Mouse (Mus musculus): ENCODE results near the gene B4galt5. TPM values are rescaled to one million over a fixed set of nuclear protein-coding genes. Genes with fewer than 3 reads are reported as not detected.

B4galt5 gene
- polyA plus RNA-seq, 1 experiment: 5.8 TPM

- Histone ChIP-seq H3K27me3 (ENCODE audit: control insufficient read depth, insufficient read depth, low read length) (no peaks in the 10 kb centered on the region), H3K27ac (ENCODE audit: control insufficient read depth, insufficient read depth, low read depth, low read length) (no peak overlapping the region), H3K4me3 (ENCODE audit: control insufficient read depth, low read depth, low read length) (no peak overlapping the region), H3K4me1 (ENCODE audit: control insufficient read depth, insufficient read depth, low read length) (no peaks in the 10 kb centered on the region), H3K36me3 (ENCODE audit: control insufficient read depth, insufficient read depth, low read length) (no peaks in the 10 kb centered on the region)
- no peak for TF ChIP-seq POLR2A (IDR thresholded peaks at IDR 0.05; ENCODE audit: control insufficient read depth, low read depth, low read length)
- no peak for TF ChIP-seq CTCF (IDR thresholded peaks at IDR 0.05; ENCODE audit: control insufficient read depth, insufficient read depth, insufficient replicate concordance, low read depth, low read length)
These were observed 24.6 kb downstream of the B4galt5 start for GRCm38 (mm10) chr2:167324151-167324930.

GRCm38 (mm10) chr2:167323116-167323515 is 25.9 kb downstream of the B4galt5 start:
- Histone ChIP-seq H3K4me1 (ENCODE audit: control insufficient read depth, insufficient read depth, low read length) (no peaks in the 10 kb centered on the region), H3K27me3 (ENCODE audit: control insufficient read depth, insufficient read depth, low read length) (no peaks in the 10 kb centered on the region), H3K4me3 (ENCODE audit: control insufficient read depth, low read depth, low read length) (no peak overlapping the region), H3K27ac (ENCODE audit: control insufficient read depth, insufficient read depth, low read depth, low read length) (no peak overlapping the region), H3K36me3 (ENCODE audit: control insufficient read depth, insufficient read depth, low read length) (no peaks in the 10 kb centered on the region)
- TF ChIP-seq POLR2A (IDR thresholded peaks at IDR 0.05; ENCODE audit: control insufficient read depth, low read depth, low read length) (no peak), CTCF (IDR thresholded peaks at IDR 0.05; ENCODE audit: control insufficient read depth, insufficient read depth, insufficient replicate concordance, low read depth, low read length) (no peak)

- TF ChIP-seq CTCF (IDR thresholded peaks at IDR 0.05; ENCODE audit: control insufficient read depth, insufficient read depth, insufficient replicate concordance, low read depth, low read length) (no peak), POLR2A (IDR thresholded peaks at IDR 0.05; ENCODE audit: control insufficient read depth, low read depth, low read length) (no peak)
- no peak overlapping the region for H3K4me3 ChIP-seq (ENCODE audit: control insufficient read depth, low read depth, low read length)
- no peak overlapping the region for H3K27ac ChIP-seq (ENCODE audit: control insufficient read depth, insufficient read depth, low read depth, low read length)
- no peaks in the 10 kb centered on the region for H3K4me1 ChIP-seq (ENCODE audit: control insufficient read depth, insufficient read depth, low read length)
- H3K27me3 ChIP-seq (ENCODE audit: control insufficient read depth, insufficient read depth, low read length): no peaks in the 10 kb centered on the region
- H3K36me3 ChIP-seq (ENCODE audit: control insufficient read depth, insufficient read depth, low read length): no peaks in the 10 kb centered on the region
These were observed 27.6 kb downstream of the B4galt5 start for GRCm38 (mm10) chr2:167321372-167321771.

- no peaks in the 10 kb centered on the region for H3K27me3 ChIP-seq (ENCODE audit: control insufficient read depth, insufficient read depth, low read length)
- no peak overlapping the region for H3K4me3 ChIP-seq (ENCODE audit: control insufficient read depth, low read depth, low read length)
- H3K36me3 ChIP-seq (ENCODE audit: control insufficient read depth, insufficient read depth, low read length): no peaks in the 10 kb centered on the region
- no peaks in the 10 kb centered on the region; the same call in 1 of the 2 replicates for H3K4me1 ChIP-seq (ENCODE audit: control insufficient read depth, insufficient read depth, low read length)
- no peak overlapping the region for H3K27ac ChIP-seq (ENCODE audit: control insufficient read depth, insufficient read depth, low read depth, low read length)
- TF ChIP-seq POLR2A (IDR thresholded peaks at IDR 0.05; ENCODE audit: control insufficient read depth, low read depth, low read length): no peak
These were observed 30.0 kb downstream of the B4galt5 start for GRCm38 (mm10) chr2:167318981-167319380.

GRCm38 (mm10) chr2:167316724-167317187 is 32.2 kb downstream of the B4galt5 start:
- TF ChIP-seq CTCF (IDR thresholded peaks at IDR 0.05; ENCODE audit: control insufficient read depth, insufficient read depth, insufficient replicate concordance, low read depth, low read length): no peak
- no peak for TF ChIP-seq POLR2A (IDR thresholded peaks at IDR 0.05; ENCODE audit: control insufficient read depth, low read depth, low read length)
- Histone ChIP-seq H3K27me3 (ENCODE audit: control insufficient read depth, insufficient read depth, low read length) (no peaks in the 10 kb centered on the region), H3K27ac (ENCODE audit: control insufficient read depth, insufficient read depth, low read depth, low read length) (no peak overlapping the region), H3K36me3 (ENCODE audit: control insufficient read depth, insufficient read depth, low read length) (no peaks in the 10 kb centered on the region), H3K4me1 (ENCODE audit: control insufficient read depth, insufficient read depth, low read length) (no peaks in the 10 kb centered on the region; the same call in 1 of the 2 replicates), H3K4me3 (ENCODE audit: control insufficient read depth, low read depth, low read length) (no peak overlapping the region)

- Histone ChIP-seq H3K27me3 (ENCODE audit: control insufficient read depth, insufficient read depth, low read length) (no peaks in the 10 kb centered on the region), H3K36me3 (ENCODE audit: control insufficient read depth, insufficient read depth, low read length) (peaks cover 2% of the 10 kb centered on the region), H3K27ac (ENCODE audit: control insufficient read depth, insufficient read depth, low read depth, low read length) (peak overlapping the region; percentile 59), H3K4me1 (ENCODE audit: control insufficient read depth, insufficient read depth, low read length) (no peaks in the 10 kb centered on the region; the same call in 1 of the 2 replicates), H3K4me3 (ENCODE audit: control insufficient read depth, low read depth, low read length) (no peak overlapping the region)
- no peak for TF ChIP-seq CTCF (IDR thresholded peaks at IDR 0.05; ENCODE audit: control insufficient read depth, insufficient read depth, insufficient replicate concordance, low read depth, low read length)
- no peak for TF ChIP-seq POLR2A (IDR thresholded peaks at IDR 0.05; ENCODE audit: control insufficient read depth, low read depth, low read length)
These were observed 34.5 kb downstream of the B4galt5 start for GRCm38 (mm10) chr2:167314491-167314890.

GRCm38 (mm10) chr2:167313501-167314326 is 35.3 kb downstream of the B4galt5 start:
- Histone ChIP-seq H3K27ac (ENCODE audit: control insufficient read depth, insufficient read depth, low read depth, low read length) (peak overlapping the region; percentile 59), H3K36me3 (ENCODE audit: control insufficient read depth, insufficient read depth, low read length) (peaks cover 2% of the 10 kb centered on the region), H3K27me3 (ENCODE audit: control insufficient read depth, insufficient read depth, low read length) (no peaks in the 10 kb centered on the region), H3K4me1 (ENCODE audit: control insufficient read depth, insufficient read depth, low read length) (no peaks in the 10 kb centered on the region; the same call in 1 of the 2 replicates), H3K4me3 (ENCODE audit: control insufficient read depth, low read depth, low read length) (no peak overlapping the region)
- TF ChIP-seq POLR2A (IDR thresholded peaks at IDR 0.05; ENCODE audit: control insufficient read depth, low read depth, low read length): no peak
